Mouse (Mus musculus) hematopoietic stem cell, adult 5-6 weeks (primary cell): ENCODE measurements around the gene Gata2. TPM values are rescaled to one million over a fixed set of nuclear protein-coding genes. Genes with fewer than 3 reads are reported as not detected.
A peak's percentile ranks its signal among the peaks of the same experiment; 100 is the strongest.

Experiments
- ATAC-seq, 2 experiments: fragments of 125-278 bp in 1 of 2; replicated peaks in 1 of 2; 2 replicates each; pipeline ENCODE4 v1.8.0; 2016 to 2017; ENCODE audit warnings: inconsistent platforms in 2 of 2, mild to moderate bottlenecking in 2 of 2, moderate number of reproducible peaks in 2 of 2, low read depth in 1 of 2, moderate TSS enrichment in 1 of 2; ENCODE audit not compliant: low FRiP score in 2 of 2, poor library complexity in 2 of 2, severe bottlenecking in 2 of 2, insufficient read depth in 1 of 2, low TSS enrichment in 1 of 2
- total RNA-seq: library from RNA; stranded (forward); fragments of 172-1452, 232-1000 nt; gene quantifications from 2 replicates; pipeline ENCODE4 v1.2.3, GENCODE M21; 2017

Gata2 gene
- total RNA-seq, 1 experiment from 2014 or later = 28.9 TPM

GRCm38 (mm10) chr6:88233996-88234395, 40.3 kb downstream of the Gata2 start:
- ATAC-seq = no peak

- ATAC-seq = no peak
These were observed 41.8 kb downstream of the Gata2 start for GRCm38 (mm10) chr6:88235461-88235860.

DNA sequence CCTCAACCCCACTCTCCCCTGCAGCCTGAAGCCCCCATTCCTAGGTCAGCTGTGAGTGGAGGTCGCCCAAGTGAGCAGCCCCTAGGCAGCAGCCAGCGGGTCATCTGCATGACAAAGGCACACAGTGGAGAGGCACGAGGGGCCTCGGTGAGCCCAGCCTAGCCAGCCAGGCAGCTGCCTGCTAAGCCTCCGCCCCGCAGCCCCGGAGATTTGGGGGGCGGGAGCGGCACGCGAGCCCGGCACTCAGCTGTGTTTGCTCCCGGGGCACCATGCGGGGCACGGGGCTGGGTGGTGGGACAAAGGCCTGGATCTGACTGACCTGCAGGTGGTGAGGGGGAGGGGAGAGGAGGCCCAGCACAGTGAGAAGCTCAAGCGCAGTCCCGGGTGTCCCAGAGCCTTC, 42.3 kb downstream of the Gata2 start:
- ATAC-seq = no peak

DNA sequence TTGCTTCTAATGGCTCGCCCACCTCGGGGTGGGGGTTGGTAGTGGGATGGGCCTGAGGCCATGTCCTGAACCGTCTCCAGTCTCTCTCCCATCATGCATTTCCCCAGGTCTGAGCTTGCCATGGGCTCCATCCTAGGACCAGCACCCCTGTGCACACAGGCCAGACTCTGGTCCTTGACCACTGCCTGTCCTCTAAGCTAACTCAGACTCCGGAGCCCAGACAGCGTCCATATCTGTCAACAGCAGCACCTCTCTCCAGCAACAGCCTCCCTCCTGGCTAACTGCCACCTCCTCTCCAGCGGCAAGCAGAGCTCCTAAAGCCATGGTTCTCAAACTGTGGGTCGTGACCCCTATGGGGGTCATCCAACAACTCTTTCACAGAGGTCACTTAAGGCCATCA, 42.8 kb downstream of the Gata2 start:
- ATAC-seq = no peak

- peak; percentile 90 to 93 for ATAC-seq
These were observed 48.9 kb downstream of the Gata2 start for GRCm38 (mm10) chr6:88242604-88243003.

- ATAC-seq = no peak
These were observed 55.5 kb downstream of the Gata2 start for GRCm38 (mm10) chr6:88249231-88249630.

DNA sequence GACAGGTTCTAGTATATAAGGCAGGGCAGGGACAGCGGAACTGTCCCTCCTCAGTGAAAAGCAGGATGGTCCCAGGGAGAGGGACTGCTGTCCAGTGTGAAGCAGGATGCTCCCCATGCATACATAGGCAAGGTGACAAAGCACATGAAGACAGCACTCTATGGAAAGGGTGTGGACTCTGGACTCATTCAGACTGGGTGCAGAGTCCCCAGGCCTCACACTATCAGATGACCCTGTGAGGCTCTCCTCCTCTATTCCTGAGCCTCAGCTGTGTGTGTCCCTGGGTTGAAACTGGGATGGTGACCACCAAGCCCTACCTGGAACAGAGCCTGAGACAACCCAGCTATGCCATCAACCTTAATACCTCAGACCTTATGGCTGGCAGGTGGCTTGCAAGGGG, 57.7 kb downstream of the Gata2 start:
- ATAC-seq = no peak

GRCm38 (mm10) chr6:88251798-88252478, 58.2 kb downstream of the Gata2 start:
- ATAC-seq = no peak

- ATAC-seq = peak in 1 of 2 experiments; percentile 14; a peak in 2 of 4 replicates
These were observed 60.4 kb downstream of the Gata2 start for GRCm38 (mm10) chr6:88254082-88254481.

- ATAC-seq = no peak
These were observed 61.7 kb downstream of the Gata2 start for GRCm38 (mm10) chr6:88255435-88255834.

Other genes with a start within 250 kb of the Gata2 start
- gene H1fx, start 212.3 kb upstream of the Gata2 start, total RNA-seq = 0.45 and 3.4 TPM in 2 replicates
- 73.6 and 77.2 TPM in 2 replicates for gene Rab7, start 148.6 kb upstream of the Gata2 start, total RNA-seq
- 120 and 155 TPM in 2 replicates for gene Rpn1, start 109.4 kb upstream of the Gata2 start, total RNA-seq
- not detected in 2 replicates for gene Dnajb8, start 28.4 kb downstream of the Gata2 start, total RNA-seq